Mouse (Mus musculus): ENCODE data around the gene Otud7b. TPM values are rescaled to one million over a fixed set of nuclear protein-coding genes. Genes with fewer than 3 reads are reported as not detected.

The Otud7b gene
- polyA plus RNA-seq, 1 experiment = 15.0 TPM

DNA sequence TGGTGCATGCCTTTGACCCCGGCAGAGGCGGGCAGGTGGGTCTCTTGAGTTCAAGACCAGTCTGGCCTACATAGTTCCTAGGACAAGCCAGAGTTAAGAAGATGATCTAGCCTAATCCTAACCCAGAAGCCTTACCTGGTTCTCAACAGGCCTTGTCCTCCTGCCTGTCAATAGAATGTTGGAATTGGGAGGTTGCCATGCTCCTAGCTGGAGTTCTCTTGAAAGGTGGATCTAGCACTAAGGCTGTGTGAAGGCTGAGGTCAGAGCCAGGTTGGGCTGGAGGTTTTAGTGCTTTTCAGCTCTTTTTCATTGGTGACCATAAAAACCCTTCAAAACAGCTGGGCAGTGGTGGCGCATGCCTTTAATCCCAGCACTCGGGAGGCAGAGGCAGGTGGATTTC, 74.1 kb downstream of the Otud7b start:
- Histone ChIP-seq H3K27ac (ENCODE audit: insufficient read depth, low read depth, low read length) (no peak overlapping the region), H3K4me3 (ENCODE audit: insufficient read depth, low read depth, low read length) (no peak overlapping the region), H3K27me3 (replicated peaks; ENCODE audit: control insufficient read depth, insufficient read depth, low read length) (no peaks in the 10 kb centered on the region), H3K4me1 (ENCODE audit: control insufficient read depth, insufficient read depth, low read length) (peaks cover 6% of the 10 kb centered on the region), H3K36me3 (ENCODE audit: control insufficient read depth, insufficient read depth, low read length) (peaks cover 5% of the 10 kb centered on the region)
- TF ChIP-seq CTCF (conservative IDR thresholded peaks at IDR 0.05; ENCODE audit: insufficient read depth, insufficient read length, low read depth, low read length) (no peak), POLR2A (IDR thresholded peaks at IDR 0.05; ENCODE audit: low read depth, low read length) (no peak)
- WGBS = 89% methylated on average over 4 of the region's 4 CpGs
- no peak for DNase-seq

DNA sequence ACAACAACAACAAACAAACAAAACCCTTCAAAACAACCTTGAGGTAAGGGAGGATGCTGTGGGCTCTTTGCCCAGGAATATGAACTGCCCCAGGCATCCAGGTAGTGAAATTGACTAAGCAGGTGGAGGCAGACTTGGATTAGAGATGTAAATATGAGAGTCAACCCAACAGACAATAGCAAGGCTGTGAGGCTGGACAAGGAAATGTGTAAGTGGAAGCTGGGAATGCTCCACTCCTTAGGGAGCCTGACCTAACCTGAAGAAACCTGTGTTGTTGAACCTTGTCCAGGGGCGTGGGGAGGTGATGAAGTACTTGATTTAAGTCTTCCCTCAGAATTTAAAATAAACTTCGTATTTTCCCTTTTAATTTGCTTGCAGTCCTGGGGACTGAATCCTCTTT, 74.6 kb downstream of the Otud7b start:
- TF ChIP-seq CTCF (conservative IDR thresholded peaks at IDR 0.05; ENCODE audit: insufficient read depth, insufficient read length, low read depth, low read length) (no peak), POLR2A (IDR thresholded peaks at IDR 0.05; ENCODE audit: low read depth, low read length) (no peak)
- WGBS = 76% methylated on average over 2 of the region's 2 CpGs
- Histone ChIP-seq H3K4me3 (ENCODE audit: insufficient read depth, low read depth, low read length) (no peak overlapping the region), H3K27ac (ENCODE audit: insufficient read depth, low read depth, low read length) (no peak overlapping the region), H3K27me3 (replicated peaks; ENCODE audit: control insufficient read depth, insufficient read depth, low read length) (no peaks in the 10 kb centered on the region), H3K36me3 (ENCODE audit: control insufficient read depth, insufficient read depth, low read length) (peaks cover 5% of the 10 kb centered on the region), H3K4me1 (ENCODE audit: control insufficient read depth, insufficient read depth, low read length) (peaks cover 6% of the 10 kb centered on the region)
- DNase-seq = no peak

DNA sequence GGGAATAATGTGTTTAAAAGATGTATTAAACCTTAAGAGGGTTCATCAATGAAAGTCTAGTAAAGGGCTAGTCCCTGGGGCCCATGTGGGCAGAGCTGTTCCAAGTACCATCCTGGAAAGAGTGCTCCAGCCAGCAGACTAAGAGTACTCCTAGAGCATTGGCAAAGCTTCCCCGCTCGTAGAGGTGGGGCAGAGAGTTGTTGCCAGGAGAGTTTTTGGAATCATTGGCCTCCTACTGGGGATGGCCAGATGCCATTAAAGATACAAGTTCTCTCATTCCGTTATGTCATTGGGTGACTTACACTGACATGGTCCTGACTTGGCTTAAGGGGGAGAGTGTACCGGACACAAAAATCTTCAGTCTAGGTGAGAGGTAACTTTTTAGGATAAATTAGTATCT, 75.2 kb downstream of the Otud7b start:
- WGBS = 35% methylated on average over 4 of the region's 4 CpGs
- Histone ChIP-seq H3K27ac (ENCODE audit: insufficient read depth, low read depth, low read length) (no peak overlapping the region), H3K4me1 (ENCODE audit: control insufficient read depth, insufficient read depth, low read length) (peaks cover 6% of the 10 kb centered on the region), H3K36me3 (ENCODE audit: control insufficient read depth, insufficient read depth, low read length) (peaks cover 5% of the 10 kb centered on the region), H3K4me3 (ENCODE audit: insufficient read depth, low read depth, low read length) (no peak overlapping the region), H3K27me3 (replicated peaks; ENCODE audit: control insufficient read depth, insufficient read depth, low read length) (no peaks in the 10 kb centered on the region)
- DNase-seq = peak; percentile 64
- TF ChIP-seq CTCF (conservative IDR thresholded peaks at IDR 0.05; ENCODE audit: insufficient read depth, insufficient read length, low read depth, low read length) (no peak), POLR2A (IDR thresholded peaks at IDR 0.05; ENCODE audit: low read depth, low read length) (no peak)

DNA sequence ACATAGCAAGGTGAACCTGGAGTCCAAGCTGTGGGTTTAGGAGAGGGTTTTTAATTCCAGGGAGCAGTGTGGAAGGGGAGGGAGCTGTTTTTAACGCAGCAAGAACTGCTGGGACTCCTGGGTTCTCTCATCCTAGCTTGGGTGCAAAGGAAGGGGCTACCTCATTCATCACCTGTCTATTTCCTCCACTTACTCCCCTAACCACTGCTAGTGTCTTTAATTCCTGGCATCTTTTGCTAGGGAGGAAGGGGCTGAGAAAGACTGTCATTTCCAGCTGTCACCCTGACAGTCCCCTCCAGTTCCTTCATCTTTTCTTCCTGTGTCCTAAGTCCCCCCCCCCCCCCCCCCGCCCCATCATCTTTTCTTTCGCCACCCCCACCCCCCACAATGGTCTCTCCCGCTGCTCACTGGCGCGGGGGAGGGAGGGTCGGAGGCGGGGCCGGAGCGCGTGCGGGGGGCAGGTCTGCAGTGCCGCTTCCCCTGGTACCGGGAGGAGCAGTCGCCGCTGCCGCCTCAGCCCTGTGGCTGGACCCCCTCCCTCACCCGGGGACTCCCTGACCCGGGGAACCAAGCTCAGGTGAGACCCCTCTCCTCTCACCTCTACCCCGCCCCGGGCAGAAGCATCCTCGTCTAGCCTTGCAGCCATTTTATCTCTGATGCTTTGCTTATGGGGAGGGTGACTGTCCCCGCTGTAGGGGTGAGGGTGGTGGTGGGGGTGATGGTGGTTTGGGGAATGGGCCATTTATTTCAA, 76.6 kb downstream of the Otud7b start, which contains the start of gene Sv2a:
TSS of gene Sv2a (plus strand) at position 425 of the 751 bp plus-strand sequence.
- H3K36me3 ChIP-seq (ENCODE audit: control insufficient read depth, insufficient read depth, low read length) = peaks cover 3% of the 10 kb centered on the region; the same call in 1 of the 2 replicates
- peaks cover 6% of the 10 kb centered on the region for H3K4me1 ChIP-seq (ENCODE audit: control insufficient read depth, insufficient read depth, low read length)
- no peak for TF ChIP-seq POLR2A (IDR thresholded peaks at IDR 0.05; ENCODE audit: low read depth, low read length)
- TF ChIP-seq CTCF (conservative IDR thresholded peaks at IDR 0.05; ENCODE audit: insufficient read depth, insufficient read length, low read depth, low read length) = no peak
- peak within 1 kb of the TSS; percentile 89 for H3K27ac ChIP-seq (ENCODE audit: insufficient read depth, low read depth, low read length)
- WGBS = 2% methylated on average over 21 of the region's 23 CpGs
- H3K27me3 ChIP-seq (replicated peaks; ENCODE audit: control insufficient read depth, insufficient read depth, low read length) = no peaks in the 10 kb centered on the region
- DNase-seq = peak; percentile 42
- peak within 1 kb of the TSS; percentile 82 for H3K4me3 ChIP-seq (ENCODE audit: insufficient read depth, low read depth, low read length)

DNA sequence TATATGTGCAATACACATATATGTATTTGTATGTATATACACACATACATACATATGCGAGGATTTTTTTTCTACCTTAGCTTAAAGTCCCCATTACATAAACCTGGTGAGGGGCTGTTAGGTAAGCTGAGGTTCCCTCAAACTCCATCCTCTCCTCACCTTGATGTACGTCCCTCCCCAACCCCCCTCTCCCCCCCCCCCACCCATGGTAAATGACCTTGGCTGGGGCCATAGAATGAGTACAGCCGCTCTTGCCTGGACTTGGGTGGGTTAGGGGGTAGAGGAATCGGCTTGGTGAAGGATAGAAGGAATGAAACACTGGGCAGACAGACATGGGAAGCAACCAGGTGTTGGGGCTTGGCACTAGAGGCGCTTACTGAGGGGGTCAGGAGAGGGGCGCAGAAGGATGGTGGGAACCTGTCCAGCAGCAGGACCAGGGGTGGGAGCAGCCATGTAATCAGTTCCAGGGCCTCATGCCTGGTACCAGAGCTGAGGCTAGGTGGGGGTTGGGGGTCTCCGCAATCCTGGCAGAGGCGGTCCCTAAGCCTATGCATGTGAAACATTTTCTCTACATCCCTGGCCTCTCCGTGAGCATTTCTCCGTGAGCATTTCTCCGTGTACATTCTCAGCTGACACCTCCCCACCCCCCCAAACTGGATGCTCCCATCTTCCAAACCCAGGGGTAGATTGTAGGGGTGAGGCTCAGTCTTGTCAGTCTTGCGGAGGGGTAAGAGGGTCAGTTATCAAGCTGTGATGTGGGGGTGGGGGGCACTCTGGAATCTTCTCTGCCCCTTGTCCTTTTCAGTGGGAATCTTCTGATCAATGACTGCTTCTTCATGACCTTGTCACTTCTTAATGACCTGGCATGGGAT, 77.4 kb downstream of the Otud7b start:
- no peak for DNase-seq
- H3K27ac ChIP-seq (ENCODE audit: insufficient read depth, low read depth, low read length) = peak overlapping the region; percentile 89
- TF ChIP-seq POLR2A (IDR thresholded peaks at IDR 0.05; ENCODE audit: low read depth, low read length) = no peak
- no peak for TF ChIP-seq CTCF (conservative IDR thresholded peaks at IDR 0.05; ENCODE audit: insufficient read depth, insufficient read length, low read depth, low read length)
- 45% methylated on average over 12 of the region's 12 CpGs for WGBS
- no peaks in the 10 kb centered on the region for H3K27me3 ChIP-seq (replicated peaks; ENCODE audit: control insufficient read depth, insufficient read depth, low read length)
- peaks cover 6% of the 10 kb centered on the region for H3K4me1 ChIP-seq (ENCODE audit: control insufficient read depth, insufficient read depth, low read length)
- peaks cover 3% of the 10 kb centered on the region; the same call in 1 of the 2 replicates for H3K36me3 ChIP-seq (ENCODE audit: control insufficient read depth, insufficient read depth, low read length)
- H3K4me3 ChIP-seq (ENCODE audit: insufficient read depth, low read depth, low read length) = peak overlapping the region; percentile 82

DNA sequence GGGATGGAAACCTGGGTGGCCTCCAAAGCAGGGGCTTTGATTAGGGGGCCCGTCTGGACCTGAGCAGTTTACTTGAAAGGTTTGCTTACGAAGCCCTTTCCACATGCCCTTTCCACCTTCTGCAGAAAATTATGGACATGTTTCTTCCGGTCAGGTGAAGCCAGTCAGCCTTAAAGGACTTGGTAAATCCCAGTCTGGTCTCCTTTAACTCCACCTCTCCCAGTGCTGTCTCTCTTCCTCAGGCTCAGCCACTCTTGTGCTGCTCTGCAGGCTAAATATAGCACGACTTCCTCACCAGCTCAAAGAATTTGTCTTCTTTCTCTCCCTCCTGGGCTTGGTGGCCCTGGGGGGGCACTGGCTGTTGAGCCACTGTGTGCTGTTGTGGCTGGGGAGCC, 78.1 kb downstream of the Otud7b start:
- no peak for TF ChIP-seq POLR2A (IDR thresholded peaks at IDR 0.05; ENCODE audit: low read depth, low read length)
- TF ChIP-seq CTCF (conservative IDR thresholded peaks at IDR 0.05; ENCODE audit: insufficient read depth, insufficient read length, low read depth, low read length) = no peak
- peak; percentile 46 for DNase-seq
- 7% methylated on average over 4 of the region's 4 CpGs for WGBS
- H3K4me1 ChIP-seq (ENCODE audit: control insufficient read depth, insufficient read depth, low read length) = peaks cover 6% of the 10 kb centered on the region
- no peaks in the 10 kb centered on the region for H3K27me3 ChIP-seq (replicated peaks; ENCODE audit: control insufficient read depth, insufficient read depth, low read length)
- peaks cover 3% of the 10 kb centered on the region; the same call in 1 of the 2 replicates for H3K36me3 ChIP-seq (ENCODE audit: control insufficient read depth, insufficient read depth, low read length)
- peak overlapping the region; percentile 82 for H3K4me3 ChIP-seq (ENCODE audit: insufficient read depth, low read depth, low read length)
- peak overlapping the region; percentile 89 for H3K27ac ChIP-seq (ENCODE audit: insufficient read depth, low read depth, low read length)

DNA sequence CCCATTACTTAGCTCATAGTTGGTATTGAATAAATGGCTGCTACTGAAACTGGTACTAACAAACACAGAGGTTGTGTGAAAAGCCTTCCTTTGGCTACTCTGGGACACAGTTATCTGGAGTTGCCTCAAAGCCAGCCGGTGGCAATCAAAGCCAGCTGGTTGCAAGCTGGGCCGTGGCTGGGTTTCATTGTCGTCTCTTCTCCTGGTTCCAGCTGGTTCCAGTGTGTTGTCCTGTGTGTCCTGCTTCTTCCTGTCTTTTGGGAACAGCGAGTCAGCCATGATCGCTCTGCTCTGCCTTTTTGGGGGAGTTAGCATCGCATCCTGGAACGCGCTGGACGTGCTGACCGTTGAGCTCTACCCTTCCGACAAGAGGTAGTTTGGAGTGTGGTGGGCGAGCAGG, 88.7 kb downstream of the Otud7b start:
- no peak for DNase-seq
- TF ChIP-seq CTCF (conservative IDR thresholded peaks at IDR 0.05; ENCODE audit: insufficient read depth, insufficient read length, low read depth, low read length) (no peak), POLR2A (IDR thresholded peaks at IDR 0.05; ENCODE audit: low read depth, low read length) (no peak)
- no peaks in the 10 kb centered on the region for H3K36me3 ChIP-seq (ENCODE audit: control insufficient read depth, insufficient read depth, low read length)
- peaks cover 7% of the 10 kb centered on the region for H3K4me1 ChIP-seq (ENCODE audit: control insufficient read depth, insufficient read depth, low read length)
- no peaks in the 10 kb centered on the region for H3K27me3 ChIP-seq (replicated peaks; ENCODE audit: control insufficient read depth, insufficient read depth, low read length)
- no peak overlapping the region for H3K4me3 ChIP-seq (ENCODE audit: insufficient read depth, low read depth, low read length)
- 70% methylated on average over 12 of the region's 12 CpGs for WGBS
- H3K27ac ChIP-seq (ENCODE audit: insufficient read depth, low read depth, low read length) = no peak overlapping the region

Measured in kidney, adult 2 months (tissue).